Mouse (Mus musculus): ENCODE results near the gene Ric3. TPM values are rescaled to one million over a fixed set of nuclear protein-coding genes. Genes with fewer than 3 reads are reported as not detected.

Ric3 gene
- total and polyA plus RNA-seq, 3 experiments: 0.57 to 1.9 (median 1.1) TPM

DNA sequence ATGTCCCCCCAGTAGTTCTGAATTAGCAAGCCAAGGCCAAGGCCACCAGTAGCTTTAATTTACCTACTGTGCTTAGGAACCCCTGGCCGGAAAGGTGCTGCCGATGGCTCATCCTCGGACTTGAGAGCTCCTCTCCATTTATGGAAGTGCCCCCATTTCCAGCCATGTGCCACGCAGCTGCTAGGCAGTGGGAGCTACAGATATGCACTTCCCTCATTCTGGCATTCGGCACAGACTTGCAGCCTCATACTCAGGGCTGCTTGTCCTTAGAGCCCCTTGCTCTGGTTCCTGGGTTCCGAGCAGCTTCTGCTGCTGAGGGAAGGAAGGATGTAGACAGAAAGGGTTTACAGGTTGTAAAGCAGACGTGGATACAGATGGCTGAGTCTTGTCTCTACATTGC lies 68.3 kb downstream of the Ric3 start:
- no peak overlapping the region for H3K4me3 ChIP-seq
- H3K79me2 ChIP-seq (replicated peaks; ENCODE audit: control insufficient read depth, insufficient read depth, low read length): no peaks in the 10 kb centered on the region
- H3K9ac ChIP-seq (ENCODE audit: low read depth, low read length): no peak overlapping the region
- DNase-seq: no peak
- TF ChIP-seq EP300 (IDR thresholded peaks at IDR 0.05; ENCODE audit: insufficient read depth, low read depth, low read length) (no peak), CTCF (IDR thresholded peaks at IDR 0.05) (no peak), POLR2A (IDR thresholded peaks at IDR 0.05; ENCODE audit: insufficient read depth, low read depth, low read length) (no peak)
- H3K36me3 ChIP-seq (ENCODE audit: control insufficient read depth, insufficient read depth, low read length): no peaks in the 10 kb centered on the region
- peaks cover 3% of the 10 kb centered on the region; the same call in 1 of the 2 replicates for H3K27me3 ChIP-seq (ENCODE audit: control insufficient read depth, insufficient read depth, low read length)
- no peaks in the 10 kb centered on the region for H3K4me1 ChIP-seq (ENCODE audit: control insufficient read depth, insufficient read depth, low read length)
- 63% methylated on average over 7 of the region's 7 CpGs for WGBS
- intact Hi-C loops (cut with DNase I): no loop called here
- H3K27ac ChIP-seq: no peak overlapping the region

DNA sequence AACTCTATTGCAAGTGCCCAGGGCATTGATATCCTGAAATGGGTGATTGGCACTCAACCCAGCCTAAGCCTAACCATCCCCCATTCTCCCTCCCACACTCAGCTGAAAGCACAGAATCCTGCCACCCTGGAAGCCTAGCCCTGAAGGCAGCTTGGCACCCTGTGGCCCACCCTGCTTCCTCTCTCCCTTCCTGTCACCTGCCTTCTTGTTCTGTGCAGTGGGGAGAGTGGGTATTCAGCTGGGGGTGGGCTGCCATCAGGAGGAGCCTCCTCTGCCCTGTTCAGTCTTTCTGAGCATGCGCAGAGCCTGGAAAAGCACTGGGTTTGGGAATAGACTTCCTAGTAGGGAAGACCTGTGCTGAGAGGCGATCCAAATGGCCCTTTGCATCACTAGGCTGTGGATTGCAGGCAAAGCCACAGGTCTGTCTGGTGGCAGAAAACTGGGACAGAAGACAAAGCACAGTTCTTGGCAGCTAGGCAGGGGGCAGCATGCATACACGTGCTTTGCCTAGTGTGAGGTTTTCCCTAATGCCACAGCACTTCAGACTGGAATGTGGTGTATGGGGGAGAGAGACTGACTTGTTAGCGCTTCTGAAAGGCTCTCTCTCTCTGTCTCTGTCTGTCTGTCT lies 70.0 kb downstream of the Ric3 start:
- H3K79me2 ChIP-seq (replicated peaks; ENCODE audit: control insufficient read depth, insufficient read depth, low read length): no peaks in the 10 kb centered on the region
- H3K27me3 ChIP-seq (ENCODE audit: control insufficient read depth, insufficient read depth, low read length): peaks cover 3% of the 10 kb centered on the region; the same call in 1 of the 2 replicates
- no peak for DNase-seq
- H3K36me3 ChIP-seq (ENCODE audit: control insufficient read depth, insufficient read depth, low read length): no peaks in the 10 kb centered on the region
- H3K27ac ChIP-seq: no peak overlapping the region
- no peaks in the 10 kb centered on the region for H3K4me1 ChIP-seq (ENCODE audit: control insufficient read depth, insufficient read depth, low read length)
- no peak overlapping the region for H3K4me3 ChIP-seq
- TF ChIP-seq POLR2A (IDR thresholded peaks at IDR 0.05; ENCODE audit: insufficient read depth, low read depth, low read length) (no peak), EP300 (IDR thresholded peaks at IDR 0.05; ENCODE audit: insufficient read depth, low read depth, low read length) (no peak), CTCF (IDR thresholded peaks at IDR 0.05) (no peak)
- H3K9ac ChIP-seq (ENCODE audit: low read depth, low read length): no peak overlapping the region
- WGBS: 43% methylated on average over 4 of the region's 4 CpGs
- intact Hi-C loops (cut with DNase I): no loop called here

GRCm38 (mm10) chr7:109012575-109012974 lies 70.6 kb downstream of the Ric3 start:
- Histone ChIP-seq H3K36me3 (ENCODE audit: control insufficient read depth, insufficient read depth, low read length) (no peaks in the 10 kb centered on the region), H3K4me1 (ENCODE audit: control insufficient read depth, insufficient read depth, low read length) (no peaks in the 10 kb centered on the region), H3K4me3 (no peak overlapping the region), H3K27ac (no peak overlapping the region), H3K79me2 (replicated peaks; ENCODE audit: control insufficient read depth, insufficient read depth, low read length) (no peaks in the 10 kb centered on the region), H3K9ac (ENCODE audit: low read depth, low read length) (no peak overlapping the region), H3K27me3 (ENCODE audit: control insufficient read depth, insufficient read depth, low read length) (peaks cover 3% of the 10 kb centered on the region; the same call in 1 of the 2 replicates)
- DNase-seq: no peak
- no peak for TF ChIP-seq POLR2A (IDR thresholded peaks at IDR 0.05; ENCODE audit: insufficient read depth, low read depth, low read length)
- no peak for TF ChIP-seq CTCF (IDR thresholded peaks at IDR 0.05)
- TF ChIP-seq EP300 (IDR thresholded peaks at IDR 0.05; ENCODE audit: insufficient read depth, low read depth, low read length): no peak
- 67% methylated on average over 1 of the region's 1 CpGs for WGBS
- intact Hi-C loops (cut with DNase I): no loop called here

DNA sequence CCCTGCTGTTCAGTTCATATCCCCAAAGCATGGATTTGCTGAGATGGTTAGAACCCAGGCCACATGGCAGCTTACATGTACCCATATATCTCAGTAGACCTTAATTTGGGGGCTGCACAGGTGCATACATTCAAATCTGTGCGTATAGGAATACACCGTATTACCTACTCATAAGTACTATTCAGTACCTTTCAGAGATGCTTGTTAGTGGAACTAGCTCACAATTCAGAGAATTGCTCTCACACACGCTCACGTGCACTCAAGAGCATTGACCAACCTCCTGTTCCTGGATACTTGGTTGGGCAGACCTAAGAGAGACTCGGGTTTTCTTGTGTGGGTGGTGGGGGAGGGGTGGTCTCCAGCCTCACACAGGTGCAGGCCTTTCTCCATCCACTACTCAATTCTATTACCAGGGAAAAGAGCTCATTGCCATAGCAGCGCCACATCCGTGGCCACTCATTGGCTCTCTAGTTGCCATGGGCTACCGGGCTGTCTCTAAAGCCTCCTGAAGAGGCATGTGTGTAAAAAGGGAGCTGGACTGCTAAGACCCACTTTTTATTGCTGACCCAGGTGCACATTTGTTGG lies 71.4 kb downstream of the Ric3 start:
- peaks cover 3% of the 10 kb centered on the region; the same call in 1 of the 2 replicates for H3K27me3 ChIP-seq (ENCODE audit: control insufficient read depth, insufficient read depth, low read length)
- WGBS: 52% methylated on average over 8 of the region's 8 CpGs
- no peaks in the 10 kb centered on the region for H3K36me3 ChIP-seq (ENCODE audit: control insufficient read depth, insufficient read depth, low read length)
- intact Hi-C loops (cut with DNase I): no loop called here
- H3K79me2 ChIP-seq (replicated peaks; ENCODE audit: control insufficient read depth, insufficient read depth, low read length): no peaks in the 10 kb centered on the region
- TF ChIP-seq EP300 (IDR thresholded peaks at IDR 0.05; ENCODE audit: insufficient read depth, low read depth, low read length) (no peak), POLR2A (IDR thresholded peaks at IDR 0.05; ENCODE audit: insufficient read depth, low read depth, low read length) (no peak), CTCF (IDR thresholded peaks at IDR 0.05) (no peak)
- DNase-seq: no peak
- no peak overlapping the region for H3K4me3 ChIP-seq
- H3K27ac ChIP-seq: no peak overlapping the region
- H3K4me1 ChIP-seq (ENCODE audit: control insufficient read depth, insufficient read depth, low read length): no peaks in the 10 kb centered on the region
- H3K9ac ChIP-seq (ENCODE audit: low read depth, low read length): no peak overlapping the region

GRCm38 (mm10) chr7:109010720-109011595 lies 72.2 kb downstream of the Ric3 start:
- H3K27me3 ChIP-seq (ENCODE audit: control insufficient read depth, insufficient read depth, low read length): peaks cover 3% of the 10 kb centered on the region; the same call in 1 of the 2 replicates
- intact Hi-C loops (cut with DNase I): no loop called here
- no peaks in the 10 kb centered on the region for H3K4me1 ChIP-seq (ENCODE audit: control insufficient read depth, insufficient read depth, low read length)
- whole genome bisulfite sequencing: 3% methylated on average over 74 of the region's 82 CpGs
- no peaks in the 10 kb centered on the region for H3K79me2 ChIP-seq (replicated peaks; ENCODE audit: control insufficient read depth, insufficient read depth, low read length)
- no peak overlapping the region for H3K27ac ChIP-seq
- no peak for DNase-seq
- peak overlapping the region; percentile 20; the same call in 1 of the 2 replicates for H3K4me3 ChIP-seq
- no peak overlapping the region for H3K9ac ChIP-seq (ENCODE audit: low read depth, low read length)
- TF ChIP-seq CTCF (IDR thresholded peaks at IDR 0.05): no peak
- no peak for TF ChIP-seq POLR2A (IDR thresholded peaks at IDR 0.05; ENCODE audit: insufficient read depth, low read depth, low read length)
- TF ChIP-seq EP300 (IDR thresholded peaks at IDR 0.05; ENCODE audit: insufficient read depth, low read depth, low read length): no peak
- no peaks in the 10 kb centered on the region for H3K36me3 ChIP-seq (ENCODE audit: control insufficient read depth, insufficient read depth, low read length)

All from heart, adult 2 months (tissue).